Mouse (Mus musculus) brain, adult 2 months (tissue): ENCODE measurements around the gene Ecsit.
A peak's percentile ranks its signal among the peaks of the same experiment; 100 is the strongest.

Experiments used
- DNase-seq: peaks from one replicate; pipeline ENCODE4 v3.0.0; 2011; ENCODE audit warnings: low read depth, low spot score

Ecsit gene

DNA sequence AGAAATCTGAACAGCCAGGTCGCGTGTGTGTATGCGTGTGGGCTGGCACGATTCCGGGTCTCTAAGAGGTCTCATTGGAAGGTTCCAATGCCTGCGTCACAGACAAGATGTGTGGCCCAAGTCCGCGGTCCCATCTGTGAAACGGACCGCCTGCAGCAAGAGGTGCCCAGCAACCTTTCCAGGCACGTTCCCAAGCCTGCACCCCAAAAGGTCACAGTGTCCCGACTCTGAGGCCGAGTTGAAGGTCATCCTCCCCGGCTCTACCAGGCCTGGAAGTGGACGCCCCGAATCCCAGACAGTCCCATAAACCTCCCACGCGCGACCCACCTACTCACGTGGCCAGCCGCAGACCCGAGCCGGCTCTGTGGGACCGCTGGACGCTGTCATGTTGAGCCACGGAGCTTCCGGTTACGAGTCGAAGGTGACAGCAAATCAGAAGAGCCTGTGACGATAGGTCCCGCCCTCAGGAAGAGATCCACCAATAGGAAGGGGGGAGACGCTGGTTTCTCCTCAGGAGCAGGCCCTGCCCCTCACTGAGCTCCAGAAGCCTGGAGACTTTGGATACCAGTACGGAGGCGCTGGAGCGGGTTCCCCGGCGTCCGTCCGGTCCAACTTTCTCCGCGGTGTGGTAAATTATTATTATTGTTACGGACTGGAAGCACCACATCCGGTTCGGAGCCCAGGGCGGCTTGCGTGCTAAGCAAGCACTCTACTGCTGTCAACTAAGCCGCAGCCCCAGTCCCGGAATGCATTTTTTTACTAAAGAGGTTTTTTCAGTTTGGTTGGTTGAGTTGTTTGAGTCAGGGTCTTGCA, at the start of gene Ecsit:
Gene Ecsit, minus strand, starts transcription at position 417 of the 813 bp plus-strand sequence.
- DNase-seq, result peak; percentile 99

DNA sequence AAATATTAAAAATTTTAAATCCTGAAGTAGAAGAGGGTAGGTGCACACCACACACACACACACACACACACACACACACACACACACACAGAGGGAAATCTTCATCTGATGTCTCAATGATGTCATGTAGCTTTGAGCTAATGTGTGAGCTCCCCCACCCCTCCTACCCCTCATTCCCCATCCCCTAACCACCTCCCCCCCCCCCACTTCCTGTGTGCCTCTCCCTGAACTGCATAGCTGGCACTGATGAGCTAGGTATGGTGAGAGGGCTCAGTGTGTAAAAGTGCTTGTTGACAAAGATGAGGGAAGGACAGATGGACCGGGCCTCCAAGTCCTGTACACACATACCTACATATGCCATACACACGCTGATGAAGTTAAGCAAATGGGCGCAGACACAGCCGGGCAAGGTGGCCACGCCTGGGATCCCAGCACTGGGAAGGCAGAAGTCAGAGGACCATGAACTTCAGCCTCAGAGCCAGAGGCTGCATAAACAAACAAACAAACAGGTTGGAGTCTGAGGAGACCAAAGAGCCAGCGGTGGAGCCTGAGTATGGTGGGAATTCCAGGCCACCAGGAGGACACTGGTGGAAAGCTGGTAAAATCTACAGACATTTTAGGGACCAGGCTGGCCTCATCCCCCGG, 49.1 kb upstream of the Ecsit start:
- no peak for DNase-seq

DNA sequence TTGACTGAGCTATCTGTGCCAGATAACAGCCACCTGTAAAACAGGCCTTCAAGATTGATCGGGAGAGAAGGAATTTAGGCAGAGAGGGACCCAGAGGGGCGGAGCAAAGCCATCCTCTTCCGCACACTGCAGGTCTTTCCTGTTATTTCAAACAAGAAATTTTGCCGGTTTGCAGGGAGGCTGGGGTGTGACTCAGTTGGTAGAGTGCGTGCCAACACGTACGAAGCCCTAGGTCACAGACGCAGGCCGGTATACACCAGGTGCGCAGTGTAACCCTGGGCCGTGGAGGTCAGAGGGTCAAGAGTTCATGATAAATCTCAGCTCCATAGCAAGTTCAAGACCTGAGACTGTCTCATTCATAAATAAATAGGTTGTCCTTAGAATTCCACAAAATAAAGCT, 47.0 kb upstream of the Ecsit start:
- no peak for DNase-seq

DNA sequence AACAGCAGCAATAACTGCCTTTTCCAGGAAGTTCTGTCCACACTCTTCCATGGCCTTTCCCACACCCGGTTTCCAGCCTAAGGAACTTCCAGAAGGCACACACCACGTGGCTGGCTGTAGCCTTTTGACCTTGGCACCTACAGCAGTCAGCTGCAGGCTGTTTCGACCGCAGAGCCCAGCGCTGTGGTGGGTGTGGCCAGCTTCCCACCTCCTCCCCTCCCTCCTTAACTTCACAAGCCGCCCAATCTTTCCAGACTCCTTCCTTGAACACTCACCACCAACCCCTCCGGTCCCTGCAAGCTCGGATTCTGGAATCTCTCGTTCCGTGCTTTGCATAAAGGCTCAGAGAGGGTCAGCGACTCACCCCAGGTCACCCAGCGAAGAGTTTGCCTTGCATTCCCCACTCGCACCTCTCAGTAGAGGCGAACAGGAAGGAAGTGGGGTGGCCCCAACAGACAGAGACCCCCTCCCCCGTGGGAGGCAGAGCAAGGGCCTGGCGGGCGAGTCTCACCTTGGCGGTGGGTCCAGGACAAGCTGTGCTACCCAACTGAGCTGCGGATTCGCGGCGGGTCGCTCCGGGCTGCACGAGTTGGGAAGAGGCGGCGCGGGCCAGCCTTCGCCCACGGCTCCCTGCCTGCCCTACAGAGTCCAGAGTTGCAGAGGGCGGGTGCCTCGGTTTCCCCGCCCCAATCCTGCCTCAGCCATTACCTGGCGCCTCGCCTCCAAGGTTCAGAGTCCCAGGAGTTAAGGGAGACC, 46.2 kb upstream of the Ecsit start:
- DNase-seq, result no peak

DNA sequence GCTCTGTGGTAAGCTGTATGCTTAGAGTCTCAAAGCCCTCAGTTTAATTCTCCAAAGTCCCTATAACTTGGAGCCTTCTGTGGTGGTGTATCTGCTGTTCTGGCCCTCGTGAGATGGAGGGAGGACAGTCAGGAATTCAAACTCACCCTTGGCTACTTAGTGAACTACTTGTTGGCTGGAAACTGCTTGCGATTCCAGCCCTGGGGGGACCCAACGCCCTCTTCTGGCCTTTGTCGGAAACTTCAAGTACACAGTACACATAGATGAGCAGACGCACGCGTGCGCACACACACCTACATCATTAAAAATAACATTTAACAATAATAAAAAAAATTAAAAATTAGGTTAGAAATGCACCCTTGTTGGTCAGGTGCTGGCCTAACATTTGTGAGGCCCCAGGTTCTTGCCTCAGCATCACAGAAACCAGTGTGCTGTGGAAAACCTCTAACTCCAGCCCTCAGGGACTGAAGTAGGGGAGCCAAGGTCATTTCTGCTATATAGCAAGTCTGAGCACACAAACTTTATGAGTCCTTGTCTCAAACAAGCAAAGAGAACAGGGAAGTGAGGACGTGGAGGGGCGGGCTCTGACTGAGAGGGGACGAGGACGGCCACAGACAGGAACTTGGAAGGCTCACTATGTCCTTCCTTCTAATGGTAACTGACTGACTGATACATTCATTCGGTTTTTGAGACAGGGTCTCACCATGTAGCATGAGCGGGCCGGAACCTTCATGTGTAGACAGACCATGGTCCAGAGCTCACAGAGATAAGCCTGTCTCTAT, 40.2 kb upstream of the Ecsit start:
- DNase-seq, result no peak

DNA sequence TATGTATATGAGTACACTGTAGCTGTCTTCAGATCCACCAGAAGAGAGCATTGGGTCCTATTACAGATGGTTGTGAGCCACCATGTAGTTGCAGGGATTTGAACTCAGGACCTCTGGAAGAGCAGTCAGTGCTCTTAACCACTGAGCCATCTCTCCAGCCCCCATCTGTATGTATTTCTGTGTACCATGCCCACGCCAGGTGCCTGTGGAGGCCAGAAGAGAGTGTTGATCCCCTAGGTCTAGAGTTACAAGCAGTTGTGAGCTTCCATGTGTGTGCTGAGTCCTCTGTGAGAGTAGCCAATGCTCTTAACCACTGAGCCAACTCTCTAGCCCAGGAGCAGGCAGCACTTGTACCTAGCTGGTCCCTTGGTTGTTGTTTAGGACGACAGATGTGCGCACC, 38.9 kb upstream of the Ecsit start:
- DNase-seq, result no peak

DNA sequence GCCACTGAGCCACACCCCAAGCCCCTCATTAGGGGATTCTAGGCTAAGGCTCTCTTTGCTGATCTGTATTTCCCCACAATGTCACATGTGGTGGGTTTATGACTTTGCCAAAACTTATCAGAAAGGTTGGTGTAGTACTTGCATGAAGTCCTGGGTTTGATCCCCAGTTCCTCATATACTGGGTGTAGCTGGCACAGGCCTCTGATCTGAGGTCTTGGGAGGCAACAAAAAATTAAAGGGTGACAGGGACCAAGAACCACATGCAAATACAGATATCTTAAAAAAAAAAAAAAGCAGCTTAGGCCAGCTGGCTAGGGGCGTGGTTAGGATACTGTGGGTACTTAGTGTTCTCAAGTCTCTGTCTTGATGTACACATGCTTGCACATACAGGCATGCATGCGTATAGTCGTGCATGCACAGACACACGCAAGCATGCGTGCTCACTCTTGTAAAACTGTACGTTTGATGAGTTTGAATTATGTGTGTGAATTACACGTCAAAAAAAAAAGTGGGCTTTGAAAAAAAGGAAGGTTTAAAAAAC, 37.9 kb upstream of the Ecsit start:
- DNase-seq, result no peak

DNA sequence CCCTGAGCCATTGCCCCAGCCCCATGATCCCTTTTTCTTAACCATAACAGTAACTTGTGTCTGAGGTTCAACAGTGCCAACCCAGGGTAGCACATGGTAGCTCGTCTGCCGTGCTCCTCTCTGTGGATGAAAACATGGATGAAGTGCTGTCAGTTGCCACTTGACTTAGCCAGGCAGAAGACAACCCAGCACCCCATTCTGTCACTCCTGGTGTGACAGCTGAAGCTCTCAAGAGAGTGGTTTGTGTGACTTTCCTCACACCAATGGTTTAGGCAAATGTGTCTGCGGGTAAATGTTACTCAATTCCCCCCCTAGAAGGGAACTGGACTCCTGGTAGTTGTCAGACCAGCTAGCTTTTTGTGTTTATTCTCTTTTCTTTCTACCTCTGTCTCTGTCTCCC, 36.8 kb upstream of the Ecsit start:
- DNase-seq, result no peak

DNA sequence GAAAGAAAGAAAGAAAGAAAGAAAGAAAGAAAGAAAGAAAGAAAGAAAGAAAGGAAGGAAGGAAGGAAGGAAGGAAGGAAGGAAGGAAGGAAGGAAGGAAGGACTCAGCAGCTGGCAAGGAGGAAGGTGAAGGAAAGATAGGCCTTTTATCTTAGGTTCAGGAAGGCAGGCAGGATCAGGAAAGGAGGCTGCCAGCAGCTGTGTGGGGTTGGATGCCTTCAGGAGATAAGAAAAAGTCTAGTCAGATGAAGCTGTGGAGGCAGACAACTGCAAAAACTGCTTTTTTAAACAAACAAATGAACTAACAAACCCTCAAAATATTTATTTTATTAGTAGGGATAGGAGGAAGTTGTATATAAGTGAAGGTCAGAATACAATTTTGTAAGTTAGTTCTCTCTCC, 36.3 kb upstream of the Ecsit start:
- DNase-seq, result no peak

DNA sequence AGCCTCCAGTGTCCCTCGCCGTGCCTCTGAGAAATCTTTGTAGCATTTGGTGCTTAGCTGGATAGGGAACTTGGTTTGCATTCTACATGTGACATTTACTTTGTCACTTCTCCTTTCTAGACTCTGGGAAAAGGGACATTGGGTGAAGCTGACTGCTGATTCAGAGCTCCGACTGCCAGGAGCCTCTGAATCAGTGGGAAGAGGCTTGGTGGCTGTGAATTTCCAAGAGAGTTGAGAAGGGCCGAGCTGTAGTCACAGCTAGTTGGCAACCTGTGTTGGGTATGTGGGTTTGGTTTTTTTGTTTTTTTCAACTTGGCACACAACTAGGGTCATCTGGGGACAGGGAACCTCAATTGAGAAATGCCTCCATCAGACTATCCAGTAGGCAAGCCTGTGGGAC, 34.3 kb upstream of the Ecsit start:
- peak; percentile 80 for DNase-seq

DNA sequence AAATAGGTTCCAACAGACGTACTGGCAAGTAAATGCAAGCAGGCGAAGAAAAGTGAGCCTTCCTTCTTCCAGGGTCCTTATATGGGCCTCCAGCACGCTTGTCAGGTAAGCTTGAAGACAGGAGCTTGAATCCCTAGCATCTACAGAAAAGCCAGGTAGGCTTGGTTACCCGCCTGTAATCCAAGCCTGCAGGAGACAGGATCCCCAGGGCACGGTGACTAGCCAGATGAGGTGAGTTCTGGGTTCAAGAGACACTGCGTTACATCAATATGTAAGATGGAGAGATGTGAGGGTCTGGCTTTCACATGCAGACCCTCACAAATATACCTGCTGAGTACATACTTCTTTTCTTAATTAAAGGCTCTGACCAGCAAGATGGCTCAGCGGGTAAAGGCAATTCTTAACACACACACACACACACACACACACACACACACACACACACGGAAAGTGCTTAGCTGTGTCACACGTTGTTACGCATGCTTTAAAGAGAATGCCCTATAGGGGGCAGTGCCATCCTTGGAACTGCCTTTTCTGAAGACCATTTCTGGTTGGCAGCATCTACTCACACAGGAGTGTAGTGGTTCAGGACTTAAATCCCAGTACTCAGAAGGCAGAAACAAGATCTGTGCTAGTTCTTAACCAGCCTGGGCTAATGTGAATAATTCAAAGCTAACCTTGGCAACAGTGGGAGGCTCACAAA, 32.7 kb upstream of the Ecsit start:
- peak; percentile 95 for DNase-seq

DNA sequence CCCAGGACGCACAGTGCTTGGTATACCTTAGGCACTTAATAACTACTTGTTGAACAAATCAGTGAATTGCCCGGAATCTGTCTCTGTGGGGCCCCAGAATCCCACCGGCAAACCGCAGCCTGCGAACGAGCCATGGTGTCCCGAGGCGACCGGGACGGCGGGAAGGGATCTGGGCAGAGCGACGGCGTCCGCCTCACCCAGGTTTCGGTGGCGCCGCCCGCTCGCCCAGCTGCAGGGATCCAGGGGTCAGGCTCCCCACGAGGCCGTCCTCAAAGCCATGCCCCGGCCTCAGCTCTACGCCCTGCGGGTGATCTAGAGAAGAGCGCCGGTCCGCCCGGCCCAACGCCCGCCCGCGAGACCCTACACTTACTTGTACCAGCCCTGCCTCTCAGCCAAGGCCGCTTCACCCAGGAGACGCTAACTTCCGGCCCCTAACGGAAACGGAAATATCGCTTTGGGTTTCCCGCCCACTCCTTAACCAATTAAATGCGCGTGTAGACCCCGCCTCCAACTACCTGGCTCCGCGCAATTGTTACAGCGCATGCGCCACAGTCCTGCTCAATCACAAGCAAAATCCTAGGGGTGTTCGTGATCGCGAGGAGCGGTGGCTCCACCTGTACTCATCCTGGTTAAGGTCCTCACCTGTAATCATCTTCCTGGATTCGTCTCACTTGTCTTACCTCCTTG, 31.6 kb upstream of the Ecsit start, which contains the start of gene Elof1:
Gene Elof1, minus strand, starts transcription at position 433 of the 687 bp plus-strand sequence.
- DNase-seq, result peak; percentile 99

DNA sequence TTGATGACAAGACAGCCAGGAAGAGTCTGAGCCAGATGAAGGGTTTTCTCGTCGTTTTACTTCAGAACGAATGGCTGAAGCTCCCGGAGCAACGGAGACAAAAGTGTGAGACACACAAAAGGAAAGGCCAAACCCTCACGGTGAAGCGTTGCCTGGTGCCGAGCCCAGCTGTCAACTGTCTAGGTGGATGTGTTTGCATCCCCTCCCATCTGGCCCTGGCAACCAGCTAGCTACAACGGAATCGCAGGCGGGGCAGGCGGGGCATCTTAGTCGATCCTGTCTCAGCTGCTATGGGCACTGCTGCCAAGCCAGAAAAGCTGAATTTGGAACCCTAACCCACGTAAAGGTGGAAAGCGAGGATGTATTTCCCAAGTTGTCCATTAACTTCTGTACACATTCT, 30.8 kb upstream of the Ecsit start:
- DNase-seq, result peak; percentile 28

DNA sequence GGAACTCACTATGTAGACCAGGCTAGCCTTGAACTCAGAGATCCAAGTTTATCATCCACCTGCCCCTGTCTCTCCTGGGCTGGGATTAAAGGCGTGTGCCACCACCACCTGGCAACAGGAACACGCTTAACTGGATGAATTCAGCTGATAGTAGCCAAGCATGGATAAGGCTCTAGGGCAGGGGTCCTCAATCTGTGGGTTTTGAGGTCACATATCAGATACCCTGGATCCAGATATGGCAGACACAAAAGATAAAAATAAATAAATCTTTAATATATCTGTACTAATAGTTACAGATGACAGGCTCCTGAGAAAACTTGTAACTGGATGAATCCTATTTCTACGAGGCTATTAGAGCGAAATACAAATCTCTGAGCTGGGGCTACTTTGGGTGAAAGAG, 30.4 kb upstream of the Ecsit start:
- no peak for DNase-seq

DNA sequence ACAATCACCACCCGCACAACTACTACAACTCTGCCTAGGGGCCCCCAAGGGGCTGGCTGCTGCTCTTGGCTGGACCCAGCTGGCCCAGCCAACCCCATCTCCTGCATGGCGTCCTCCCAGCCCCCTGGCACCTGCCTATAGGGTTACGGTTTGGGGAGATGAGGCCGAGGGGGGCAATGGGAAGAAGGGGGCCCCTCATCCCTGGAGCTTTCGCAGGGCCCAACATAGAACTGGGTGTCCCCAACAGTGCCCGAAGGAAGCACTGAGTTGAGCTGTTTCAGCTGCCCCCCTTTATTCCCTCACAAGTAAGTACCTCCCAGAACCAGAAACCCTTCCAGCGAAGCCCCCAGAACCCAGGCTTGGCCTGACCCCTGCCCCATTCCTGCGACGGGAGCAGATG, 23.0 kb upstream of the Ecsit start:
- DNase-seq, result no peak

DNA sequence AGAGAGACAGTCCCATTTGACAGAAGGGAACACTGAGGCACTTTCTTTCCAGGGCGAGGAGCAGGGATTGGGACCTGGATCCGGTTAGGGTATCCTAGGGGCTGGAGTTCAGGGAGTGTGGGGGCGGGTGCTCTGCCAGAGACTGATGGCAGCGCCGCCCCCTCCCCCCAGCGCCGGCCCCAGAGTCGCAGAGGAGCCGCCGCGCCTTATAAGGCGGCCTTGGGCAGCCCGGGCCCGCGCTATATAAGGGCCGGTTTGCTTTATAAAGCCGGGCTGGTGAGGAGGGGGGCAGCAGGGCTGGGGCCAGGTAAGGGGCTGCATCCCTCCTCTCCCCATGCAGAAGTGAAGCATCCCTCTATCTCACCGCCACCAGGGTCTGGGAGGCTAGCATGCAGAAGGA, 14.7 kb upstream of the Ecsit start:
- DNase-seq, result no peak

DNA sequence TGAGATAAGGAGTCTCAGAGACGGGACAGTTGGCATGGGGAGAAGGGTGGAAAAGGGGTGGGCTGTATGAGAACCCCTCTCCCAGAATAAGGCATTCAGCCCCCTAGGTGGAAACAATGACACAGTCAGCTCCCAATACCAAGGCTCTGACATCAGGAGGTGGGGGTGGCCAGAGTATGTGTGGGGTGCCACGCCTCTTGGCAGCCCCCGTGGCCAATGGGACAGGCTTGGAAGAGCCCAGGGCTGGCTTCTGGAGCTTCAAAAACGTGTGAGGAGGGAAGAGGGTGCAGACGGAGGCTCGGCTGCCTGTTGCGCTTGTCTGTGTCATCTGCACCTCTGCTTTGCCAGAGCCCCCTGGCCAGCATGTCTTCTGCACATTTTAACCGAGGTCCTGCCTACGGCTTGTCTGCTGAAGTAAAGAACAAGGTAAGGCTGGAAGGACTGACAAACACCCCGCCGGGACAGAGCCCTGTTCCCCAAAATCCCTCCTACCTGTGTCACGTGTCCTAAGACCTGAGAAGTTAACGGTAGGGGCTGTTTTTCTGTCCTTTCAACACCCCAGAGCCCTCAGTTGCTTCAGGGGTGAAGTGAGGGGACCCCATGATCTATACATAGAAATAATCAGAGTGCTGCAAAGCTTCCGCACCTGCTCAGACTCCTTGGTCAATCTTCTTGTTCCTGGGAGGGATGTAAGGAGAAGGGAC, 13.9 kb upstream of the Ecsit start, which contains the start of gene Cnn1:
Gene Cnn1, plus strand, starts transcription at position 224 of the 704 bp plus-strand sequence.
- no peak for DNase-seq

DNA sequence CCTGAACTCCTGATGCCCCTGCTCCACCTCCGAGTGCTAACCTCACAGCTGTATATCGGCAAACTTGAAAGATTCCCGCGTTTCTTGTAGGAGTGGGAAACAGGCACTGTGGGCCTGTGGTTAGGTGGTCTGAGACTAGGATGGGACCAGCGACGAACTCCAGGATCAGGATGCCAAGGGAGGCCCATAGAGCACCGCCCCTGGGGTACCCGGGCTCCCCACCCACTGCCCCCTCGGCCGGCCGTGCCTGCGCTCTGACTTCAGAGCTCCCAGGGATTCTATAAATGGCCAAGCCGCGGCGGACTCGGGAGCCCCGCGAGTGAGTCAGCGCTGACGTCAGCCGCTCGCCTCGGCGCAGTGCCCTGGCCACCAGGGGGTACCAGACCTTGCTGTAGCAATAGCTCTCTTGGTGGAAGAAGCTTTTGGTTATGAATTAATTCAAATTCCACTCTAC, 10.6 kb upstream of the Ecsit start:
- peak; percentile 88 for DNase-seq

DNA sequence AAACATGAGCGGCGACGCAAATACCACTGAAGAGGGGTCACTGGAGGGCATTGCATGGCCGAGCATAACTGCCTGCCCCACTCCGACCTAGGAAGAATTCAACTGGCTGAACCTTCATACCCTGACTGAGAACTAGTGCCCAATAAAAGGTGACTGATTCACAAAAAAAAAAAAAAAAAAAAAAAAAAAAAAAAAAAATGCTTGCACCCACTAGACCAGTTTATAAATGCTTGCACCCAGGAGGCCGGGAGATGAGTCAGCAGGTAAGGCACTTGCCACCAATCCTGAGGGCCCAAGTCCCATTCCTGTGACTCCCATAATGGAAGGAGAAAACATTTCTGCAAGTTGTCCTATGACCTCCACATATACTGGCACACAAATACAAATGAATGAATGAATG, 7.5 kb upstream of the Ecsit start:
- no peak for DNase-seq
